Mouse (Mus musculus) granulocyte monocyte progenitor cell, adult 5-6 weeks (primary cell): Measurements from ENCODE around the gene Dmd. TPM values are rescaled to one million over a fixed set of nuclear protein-coding genes. Genes with fewer than 3 reads are reported as not detected.

ENCODE experiments used
- ATAC-seq: replicated peaks from 2 replicates; pipeline ENCODE4 v1.8.0; 2016; ENCODE audit warnings: mild to moderate bottlenecking, moderate TSS enrichment, inconsistent platforms; ENCODE audit not compliant: poor library complexity, severe bottlenecking
- total RNA-seq, 2 experiments: library from RNA; stranded (forward) in 1 of 2; stranded (reverse) in 1 of 2; fragments of 200-712, 200-1000 nt in 1 of 2; fragments of >200 nt in 1 of 2; fragmentation: Nextera tagmentation in 1 of 2; gene quantifications; 2 replicates each; pipeline ENCODE4 v1.2.3; 2014 to 2017

The Dmd gene
- total RNA-seq, 2 experiments from 2014 or later: 0.49 to 0.62 TPM

DNA sequence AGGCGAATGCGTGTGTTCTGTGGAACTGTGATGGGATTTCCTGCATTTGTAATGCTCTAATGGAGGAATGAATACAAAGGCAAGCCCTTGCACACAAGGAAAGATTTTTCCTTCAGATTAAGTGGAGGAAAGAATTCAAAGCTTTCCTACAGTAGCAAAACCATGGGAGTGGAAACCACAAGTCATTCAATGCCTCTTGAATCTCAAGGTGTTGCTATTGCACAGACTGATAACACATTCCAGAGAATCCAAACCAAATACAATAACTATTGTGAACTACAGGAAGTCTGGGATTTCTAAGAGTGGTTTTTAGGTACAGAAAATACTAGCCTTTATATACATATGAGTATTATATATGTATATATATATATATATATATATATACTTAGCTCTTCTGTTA lies 2258.3 kb downstream of the Dmd start:
- ATAC-seq: no peak

DNA sequence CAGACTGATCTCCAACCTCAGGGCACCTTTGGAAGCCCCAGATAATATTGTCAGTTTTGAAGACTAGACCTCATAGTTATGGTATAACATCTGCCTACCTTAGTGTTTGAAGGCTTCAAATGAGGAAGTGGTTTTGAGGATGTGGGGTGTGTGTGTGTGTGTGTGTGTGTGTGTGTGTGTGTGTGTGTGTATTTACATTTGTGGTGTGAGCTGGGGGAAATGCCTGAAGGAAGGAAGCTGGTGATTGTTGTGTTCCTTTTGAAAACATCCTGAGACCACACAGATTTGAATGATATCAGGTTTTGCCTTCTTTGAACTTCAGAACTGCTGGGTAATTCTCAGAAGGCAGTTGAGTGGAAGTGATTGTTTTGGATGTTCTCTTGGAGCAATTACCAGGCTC lies 2278.2 kb downstream of the Dmd start:
- ATAC-seq: peak; percentile 78

DNA sequence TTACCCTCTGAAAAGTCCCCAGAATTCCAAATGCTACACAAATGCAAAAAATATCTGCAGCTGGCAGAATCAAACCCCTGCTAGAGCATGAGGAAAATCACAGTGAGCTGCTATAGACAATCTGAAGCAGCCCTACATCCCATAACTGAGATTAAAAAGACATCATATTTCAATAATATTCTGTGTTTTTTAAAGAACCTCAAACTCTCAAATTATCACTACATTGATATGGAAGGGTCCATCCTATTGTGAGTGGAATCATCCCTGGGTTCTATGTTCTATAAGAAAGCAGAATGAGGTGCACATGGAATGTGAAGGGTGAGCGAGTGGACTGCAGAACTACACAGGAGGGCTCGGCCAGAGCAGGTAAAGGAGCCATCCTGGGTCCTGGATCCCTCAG lies 2300.7 kb downstream of the Dmd start, which contains the start of gene Fthl17a:
Fthl17a (plus strand) TSS at position 301 of the 400 bp plus-strand sequence.
- ATAC-seq: no peak
